Mouse (Mus musculus) right cerebral cortex, adult 2 months (tissue): ENCODE measurements at regions not wholly inside any gene's neighbourhood (a gene's known extent, or its start where the extent isn't known, plus 50 kb on each side); places are given as distances from the start of the nearest gene placed in this dataset.
"Not testable (repeated sequence)": the region's sequence is repeated elsewhere in the genome, so short reads cannot be mapped to it uniquely, and the experiment has no call there.

Experiments
- DNase-seq, 2 experiments: peaks; one replicate each; pipeline ENCODE4 v3.0.0; 2021 to 2022; ENCODE audit warnings: low spot score in 2 of 2

DNA sequence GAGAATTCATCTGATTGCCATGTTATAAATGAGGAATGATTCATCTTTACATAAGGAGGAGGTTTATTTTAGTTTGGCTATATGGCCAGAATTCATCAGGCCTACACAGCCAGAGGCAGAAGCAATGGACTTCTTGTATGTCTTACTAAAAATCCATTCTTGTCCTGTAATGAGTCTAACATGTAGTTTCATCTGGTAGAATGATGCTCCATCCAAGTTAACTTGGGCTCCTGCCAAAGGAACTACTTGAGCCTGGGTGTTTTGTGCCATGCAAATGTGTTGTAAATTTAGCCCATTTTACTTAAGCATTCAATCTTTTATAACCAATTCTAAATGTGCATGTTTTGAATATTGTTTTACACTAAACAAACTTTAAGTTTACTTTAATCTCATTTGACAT is 462.9 kb upstream of the Pom121l12 start:
- DNase-seq, result peak in 1 of 2 experiments; percentile 8

DNA sequence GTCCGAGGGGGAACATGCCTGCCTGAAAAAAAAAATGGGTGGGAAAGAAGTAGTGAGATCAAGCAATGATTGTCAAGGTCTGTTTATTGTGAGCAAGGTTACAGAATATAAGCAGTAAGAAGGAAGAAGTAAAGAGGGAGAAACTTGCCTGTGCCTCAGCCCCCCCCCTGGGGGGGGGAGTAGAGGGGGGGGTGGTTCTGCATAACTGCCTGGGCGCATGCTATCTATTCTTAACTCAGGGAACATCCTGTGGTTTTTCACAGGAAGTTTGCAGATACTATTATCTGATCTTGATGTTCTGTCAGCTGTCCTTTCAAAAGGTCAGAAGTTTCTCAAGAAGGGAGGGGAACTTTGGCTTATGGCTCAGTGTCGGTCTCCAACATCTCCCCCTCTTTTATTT is 456.7 kb upstream of the Pom121l12 start:
- DNase-seq, result not testable (repeated sequence)

DNA sequence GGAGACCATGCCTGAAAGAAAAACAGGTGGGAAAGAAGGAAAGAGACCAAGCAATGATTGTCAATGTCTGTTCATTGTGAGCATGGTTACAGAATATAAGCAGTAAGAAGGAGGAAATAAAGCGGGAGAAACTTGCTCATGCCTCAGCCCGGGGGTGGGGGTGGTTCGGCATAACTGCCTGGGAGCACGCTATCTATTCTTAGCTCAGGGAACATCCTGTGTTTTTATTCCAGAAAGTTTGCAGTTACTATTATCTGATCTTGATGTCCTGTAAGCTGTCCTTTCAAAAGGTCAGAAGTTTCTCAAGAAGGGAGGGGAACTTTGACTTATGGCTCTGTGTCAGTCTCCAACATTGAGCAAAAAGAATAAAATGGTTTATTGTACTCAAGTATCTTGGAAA is 451.4 kb upstream of the Pom121l12 start:
- DNase-seq, result no peak

DNA sequence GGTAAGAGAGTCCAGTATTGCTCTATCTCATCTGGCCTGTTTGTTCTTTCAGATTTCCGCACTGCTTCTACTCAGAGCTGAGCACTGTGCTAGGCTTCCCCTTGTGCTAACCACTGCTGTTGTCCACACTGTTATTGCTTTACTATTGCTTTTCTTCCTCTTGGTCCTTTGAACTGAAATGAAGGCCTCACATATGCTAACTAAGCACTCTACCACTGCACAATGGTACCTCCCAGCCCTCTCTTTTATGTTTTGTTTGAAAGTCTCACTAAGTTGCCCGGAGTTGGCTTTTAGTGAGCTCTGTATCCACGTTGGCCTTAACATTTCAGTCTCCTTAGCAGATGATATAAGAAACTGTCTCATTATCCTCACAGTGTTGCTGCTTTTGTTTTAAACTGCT is 439.7 kb upstream of the Pom121l12 start:
- DNase-seq, result no peak

DNA sequence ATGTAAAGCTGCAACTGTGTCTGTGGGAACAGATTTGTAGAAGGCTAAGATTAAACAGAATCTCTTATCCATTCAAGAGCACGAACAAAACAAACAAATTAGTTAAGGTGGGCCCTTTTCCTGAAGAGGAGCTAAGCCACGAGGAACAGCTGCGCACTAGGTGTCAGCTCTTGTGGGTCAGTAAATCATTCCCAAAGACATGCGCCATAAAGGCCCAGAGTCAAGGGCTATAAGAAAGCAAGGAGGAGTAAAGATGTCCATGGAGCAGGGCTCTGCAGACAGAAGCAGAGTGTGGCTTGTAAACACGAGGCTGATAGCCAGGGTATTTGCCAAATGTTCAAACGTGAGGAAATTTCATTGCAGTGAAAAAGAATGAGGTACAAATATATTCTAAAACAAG is 429.6 kb upstream of the Pom121l12 start:
- no peak for DNase-seq

DNA sequence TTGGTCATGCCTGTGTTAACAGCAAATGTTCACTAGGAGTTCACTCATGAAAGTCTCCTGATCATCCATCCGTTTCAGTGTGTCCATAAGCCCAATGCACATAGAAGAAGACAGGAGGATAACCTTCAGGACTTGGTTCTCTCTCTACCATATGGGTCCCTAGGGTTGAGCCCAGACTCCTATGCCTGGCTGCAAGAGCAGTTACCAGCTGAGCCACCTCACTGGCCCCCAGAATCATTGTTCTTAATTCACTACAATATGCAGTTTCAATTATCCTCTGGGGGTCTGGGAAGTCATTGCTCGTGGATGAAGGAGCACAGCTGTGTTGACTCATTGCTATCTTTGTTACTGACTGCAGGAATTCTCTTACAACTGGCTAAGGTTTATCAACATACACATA is 424.5 kb upstream of the Pom121l12 start:
- no peak for DNase-seq

DNA sequence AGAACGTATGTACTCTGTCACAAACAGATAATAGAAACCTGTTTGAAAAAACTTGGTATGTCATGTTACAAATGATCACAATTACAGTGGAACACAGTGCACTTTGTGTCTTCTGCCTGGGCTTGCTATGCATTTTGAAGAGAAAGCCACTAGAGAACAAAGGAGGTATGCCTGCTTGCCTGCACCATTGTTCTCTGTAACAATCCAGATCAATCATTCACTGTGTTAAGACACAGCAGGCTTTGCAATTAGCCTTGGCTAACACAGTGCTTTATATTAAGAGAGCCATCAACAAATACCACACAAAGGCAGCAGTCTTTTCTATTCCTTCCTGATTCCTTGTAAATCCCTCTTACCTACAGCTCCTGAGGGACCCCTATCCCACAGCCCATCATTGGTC is 417.1 kb upstream of the Pom121l12 start:
- DNase-seq, result no peak

DNA sequence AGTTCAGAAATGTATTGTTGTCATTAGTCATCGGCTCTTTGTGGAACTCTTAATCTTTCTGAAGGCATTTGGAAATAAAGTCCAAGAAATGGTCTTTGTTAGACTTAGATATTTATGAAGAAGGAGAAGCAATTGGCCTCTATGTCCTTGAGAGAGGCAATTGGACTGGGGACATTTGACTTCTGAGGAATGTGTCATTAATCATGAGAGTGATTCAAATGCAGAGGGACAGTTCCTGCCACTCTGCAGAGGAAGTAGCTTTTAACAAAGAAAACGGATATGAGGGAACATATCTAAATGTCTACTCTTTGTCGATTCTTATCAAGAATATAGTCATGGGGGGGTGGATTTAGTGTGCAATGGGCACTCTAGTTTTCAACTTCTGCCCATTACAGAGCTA is 416.6 kb upstream of the Pom121l12 start:
- no peak for DNase-seq

DNA sequence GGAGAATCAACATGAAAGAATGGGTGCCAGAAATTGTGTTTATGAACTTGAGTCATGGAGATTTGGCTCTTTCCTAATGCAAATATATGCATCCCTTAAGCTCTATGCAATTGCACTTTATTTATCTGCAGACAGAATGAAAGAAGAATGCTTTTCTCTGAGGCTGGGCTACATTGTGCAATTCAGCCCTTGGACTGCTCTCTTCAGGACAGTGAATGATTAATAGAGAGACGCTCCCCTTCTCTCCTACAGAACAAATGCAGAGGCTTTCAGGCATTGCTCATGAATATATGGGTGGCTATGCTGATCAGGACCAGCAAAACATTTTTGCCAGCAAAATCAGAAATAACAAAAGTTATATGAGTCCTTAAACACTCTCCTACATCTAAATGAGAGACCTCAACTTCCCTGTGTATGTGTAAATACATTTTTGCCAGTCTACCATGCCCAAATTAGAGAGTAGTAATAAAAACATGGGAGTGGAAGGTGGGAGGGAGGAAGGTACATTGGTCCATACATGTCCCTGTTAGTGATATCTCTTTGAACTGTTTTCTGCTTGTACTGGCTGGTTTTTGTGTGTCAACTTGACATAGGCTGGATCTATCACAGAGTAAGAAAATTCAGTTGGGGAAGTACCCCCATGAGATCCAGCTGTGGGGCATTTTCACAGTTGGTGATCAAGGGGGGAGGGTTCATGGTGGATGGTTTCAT is 415.7 kb upstream of the Pom121l12 start:
- DNase-seq, result no peak

DNA sequence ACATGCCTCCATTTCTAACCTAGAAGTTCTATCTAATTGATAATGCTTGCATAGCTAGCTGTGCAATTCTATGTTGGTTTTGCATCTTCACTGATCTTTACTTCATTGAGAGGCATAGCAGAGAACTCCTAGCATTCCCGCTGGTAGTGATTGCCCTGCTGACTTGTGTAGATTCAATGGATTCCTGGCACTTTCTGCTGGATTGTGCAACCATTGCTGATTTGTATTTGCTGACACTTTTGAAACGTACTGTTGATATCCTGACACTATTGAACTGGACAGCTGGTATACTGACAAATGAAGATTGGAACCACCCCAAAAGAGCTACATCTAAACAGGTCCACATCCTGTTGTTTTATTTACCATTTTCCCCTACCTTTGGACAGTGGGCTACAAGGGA is 404.0 kb upstream of the Pom121l12 start:
- no peak for DNase-seq
